Mouse (Mus musculus) cerebellum, adult 2 months (tissue): ENCODE measurements around the gene Lhx5.

Source experiments
- CTCF ChIP-seq: fragments of 200-500 bp; IDR thresholded peaks from 2 replicates; pipeline ENCODE4 v1.5.1; 2011; ENCODE audit warnings: low read depth, mild to moderate bottlenecking, control low read depth, low read length, moderate library complexity, borderline replicate concordance; ENCODE audit not compliant: insufficient read depth
- POLR2A ChIP-seq: fragments of 200-500 bp; IDR thresholded peaks from 2 replicates; pipeline ENCODE4 v1.6.1; 2011; ENCODE audit warnings: low read length, control low read depth, borderline replicate concordance; ENCODE audit not compliant: insufficient read depth

DNA sequence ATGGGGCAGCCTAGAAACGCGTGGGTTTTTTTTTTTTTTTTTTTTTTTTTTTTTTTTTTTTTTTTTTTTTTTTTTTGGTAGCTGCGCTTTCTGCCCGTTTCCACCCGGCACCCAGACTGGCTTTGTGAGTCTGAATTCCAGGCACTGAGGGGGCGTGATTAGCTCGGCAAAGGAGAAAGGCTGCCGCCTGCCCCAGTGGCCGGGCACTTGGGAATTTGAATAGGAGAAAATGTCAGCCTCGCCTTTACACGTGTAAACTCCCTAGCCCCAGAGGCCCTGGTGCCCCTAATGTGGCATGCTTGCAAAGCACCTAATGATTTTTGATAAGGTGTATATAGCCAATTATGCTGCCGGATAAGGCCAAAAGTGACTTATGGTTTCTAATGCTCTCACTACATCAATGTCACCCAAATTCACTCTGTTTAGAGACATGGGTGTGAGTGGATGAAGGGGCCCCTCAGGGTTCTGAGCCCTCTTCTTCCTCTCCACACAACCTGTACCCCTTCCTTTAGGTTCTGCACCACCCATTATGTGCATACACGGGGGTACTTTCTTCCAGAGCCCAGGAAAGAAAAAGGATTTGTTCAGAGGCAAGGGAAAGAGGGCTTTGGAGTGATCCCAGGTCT lies 1.7 kb downstream of the Lhx5 start:
- TF ChIP-seq CTCF (no peak), POLR2A (no peak)
